Mouse (Mus musculus) midbrain, embryonic 12.5 days (tissue): ENCODE measurements around the gene C530008M17Rik. TPM values are rescaled to one million over a fixed set of nuclear protein-coding genes. Genes with fewer than 3 reads are reported as not detected.

Source experiments
- ATAC-seq: fragments of 200-750 bp; cut with Nextera tagmentation; 2 replicates; pipeline ENCODE4 v1.8.0; 2017; ENCODE audit warnings: low read depth, moderate TSS enrichment, moderate library complexity; ENCODE audit not compliant: low FRiP score
- H3K27ac ChIP-seq: fragments of 300-500 bp; sonication (generic); replicated peaks from 2 replicates; pipeline ENCODE4 v1.5.1; 2016; ENCODE audit warnings: mild to moderate bottlenecking
- H3K27me3 ChIP-seq: fragments of 300-500 bp; sonication (generic); 2 replicates; pipeline ENCODE4 v1.6.1; 2016; ENCODE audit warnings: mild to moderate bottlenecking
- H3K36me3 ChIP-seq: fragments of 300-500 bp; sonication (generic); 2 replicates; pipeline ENCODE4 v1.6.1; 2016
- H3K4me1 ChIP-seq: fragments of 300-500 bp; sonication (generic); 2 replicates; pipeline ENCODE4 v1.6.1; 2016
- H3K4me2 ChIP-seq: fragments of 300-500 bp; sonication (generic); replicated peaks from 2 replicates; pipeline ENCODE4 v1.6.1; 2016; ENCODE audit warnings: mild to moderate bottlenecking, moderate library complexity
- H3K4me3 ChIP-seq: fragments of 300-500 bp; sonication (generic); 2 replicates; pipeline ENCODE4 v1.5.1; 2016; ENCODE audit warnings: mild to moderate bottlenecking
- H3K9ac ChIP-seq: fragments of 300-500 bp; sonication (generic); replicated peaks from 2 replicates; pipeline ENCODE4 v1.6.1; 2016; ENCODE audit warnings: mild to moderate bottlenecking, moderate library complexity
- H3K9me3 ChIP-seq: fragments of 300-500 bp; sonication (generic); 2 replicates; pipeline ENCODE4 v1.6.1; 2016; ENCODE audit warnings: mild to moderate bottlenecking
- WGBS: fragments of 180-500 bp; shearing (Covaris S2); methylation state at CpG from one replicate; pipeline ENCODE4 v1.1.7; 2016; 5-methylcytosine and 5-hydroxymethylcytosine counted together
- polyA plus RNA-seq: library from polyadenylated mRNA; unstranded; fragments of >200 nt; fragmentation: Nextera tagmentation; extraction: Ambion mirVana; gene quantifications from 2 replicates; pipeline ENCODE4 v1.2.1, GENCODE M21; 2016

The C530008M17Rik gene
- 74.1 and 79.0 TPM in 2 replicates for polyA plus RNA-seq

DNA sequence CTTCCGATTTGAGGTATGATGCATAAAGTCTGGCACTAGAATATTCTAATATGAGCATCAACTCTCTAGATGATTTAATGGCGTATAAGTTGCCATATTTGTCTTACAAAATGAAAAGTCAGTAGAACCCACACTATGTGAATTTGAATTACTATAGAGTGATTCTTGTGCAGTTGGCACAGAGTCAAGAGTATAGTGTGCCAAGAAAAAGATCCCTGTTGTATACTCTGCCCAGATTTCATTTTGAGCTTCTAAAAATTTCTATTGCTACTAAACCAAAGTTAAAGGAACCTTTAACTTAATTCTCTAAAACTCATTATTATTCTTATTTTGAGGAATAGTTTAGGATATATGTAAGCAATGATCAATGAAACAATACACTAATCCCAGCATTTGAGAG lies at the start of gene C530008M17Rik:
Gene C530008M17Rik, plus strand, starts transcription at position 301 of the 400 bp plus-strand sequence.
- WGBS, result 93% methylated on average over 2 of the region's 2 CpGs
- Histone ChIP-seq H3K27ac (peak within 1 kb of the TSS; percentile 97), H3K27me3 (peaks cover 12% of the 10 kb centered on the region; the same call in 1 of the 2 replicates), H3K4me3 (peak within 1 kb of the TSS; percentile 88), H3K4me2 (peak within 1 kb of the TSS; percentile 76), H3K9me3 (no peaks in the 10 kb centered on the region), H3K36me3 (no peaks in the 10 kb centered on the region), H3K9ac (peak within 1 kb of the TSS; percentile 98), H3K4me1 (peaks cover 25% of the 10 kb centered on the region)
- ATAC-seq, result no peak

DNA sequence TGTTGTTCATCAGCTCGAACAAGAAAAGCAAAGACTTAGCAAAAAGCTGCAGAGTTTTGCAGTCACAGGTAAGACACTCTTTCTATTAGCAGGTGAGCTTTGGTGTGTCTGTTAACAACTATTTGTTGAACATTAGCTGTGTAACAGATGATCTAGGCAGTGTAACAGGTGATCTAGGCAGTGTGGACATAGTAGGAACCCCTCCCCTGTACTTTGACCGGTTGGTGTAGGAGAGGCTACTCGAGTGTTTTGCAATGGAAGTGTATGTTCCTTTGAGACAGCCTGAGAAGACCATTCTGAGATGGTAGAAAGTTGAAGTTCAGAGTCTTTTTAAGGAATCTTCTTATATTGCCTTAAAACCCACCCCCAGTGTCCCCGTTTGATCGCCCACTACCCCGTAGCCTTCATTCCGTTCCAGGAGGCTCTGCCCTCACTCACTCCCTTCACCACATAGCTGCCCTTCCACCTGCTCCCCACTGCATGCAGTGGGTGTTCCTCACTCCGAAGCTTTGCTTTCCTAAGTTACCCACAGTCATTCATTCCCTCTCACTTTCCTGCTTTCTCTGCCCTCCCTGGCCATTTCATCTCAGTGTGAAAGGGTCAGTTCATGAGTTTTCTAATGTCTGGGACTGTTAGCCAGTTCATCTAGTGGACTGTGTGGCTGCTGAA lies 46.5 kb upstream of the C530008M17Rik start:
- 96% methylated on average over 8 of the region's 8 CpGs for WGBS

DNA sequence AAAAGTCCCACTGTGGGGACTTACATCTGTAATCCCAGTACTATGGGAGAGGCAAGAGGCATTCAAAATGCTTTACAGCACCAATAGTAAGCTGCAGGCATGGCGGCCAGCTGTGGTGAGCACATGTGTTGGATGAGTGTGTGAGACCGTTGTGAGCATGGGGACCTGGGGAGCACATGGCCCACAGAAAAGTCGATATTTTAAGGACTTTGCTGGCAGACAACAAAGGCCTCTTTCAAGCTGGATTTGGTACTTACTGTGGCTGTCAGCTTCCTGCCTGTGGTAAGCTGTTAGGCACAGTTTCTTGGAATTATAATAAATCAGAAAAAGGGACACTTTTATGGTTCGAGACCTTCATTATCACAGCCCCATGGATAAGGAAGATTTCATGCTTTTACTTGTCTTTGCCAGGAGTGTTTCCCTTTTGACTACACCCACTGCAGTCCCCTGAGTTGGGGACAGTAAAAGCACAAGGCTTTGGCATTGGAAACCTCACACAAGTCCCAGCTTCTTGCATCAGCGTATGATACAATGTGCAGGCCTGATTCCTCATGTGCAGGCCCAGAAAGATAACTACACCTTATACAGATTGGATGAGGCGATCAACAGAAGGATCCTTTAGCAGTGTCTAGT lies 43.3 kb upstream of the C530008M17Rik start:
- Histone ChIP-seq H3K4me2 (no peak overlapping the region), H3K4me1 (no peaks in the 10 kb centered on the region), H3K9ac (no peak overlapping the region), H3K27me3 (no peaks in the 10 kb centered on the region), H3K9me3 (no peaks in the 10 kb centered on the region), H3K27ac (no peak overlapping the region), H3K36me3 (peaks cover 77% of the 10 kb centered on the region), H3K4me3 (no peak overlapping the region)
- ATAC-seq, result no peak
- 93% methylated on average over 6 of the region's 6 CpGs for WGBS

More for the DNA sequence above, 46.5 kb upstream of the C530008M17Rik start:
- no peak overlapping the region for H3K4me2 ChIP-seq
- ATAC-seq, result no peak
- no peaks in the 10 kb centered on the region for H3K27me3 ChIP-seq
- no peak overlapping the region for H3K9ac ChIP-seq
- H3K4me3 ChIP-seq, result no peak overlapping the region
- no peaks in the 10 kb centered on the region for H3K9me3 ChIP-seq
- no peak overlapping the region for H3K27ac ChIP-seq
- H3K36me3 ChIP-seq, result peaks cover 72% of the 10 kb centered on the region
- no peaks in the 10 kb centered on the region for H3K4me1 ChIP-seq

DNA sequence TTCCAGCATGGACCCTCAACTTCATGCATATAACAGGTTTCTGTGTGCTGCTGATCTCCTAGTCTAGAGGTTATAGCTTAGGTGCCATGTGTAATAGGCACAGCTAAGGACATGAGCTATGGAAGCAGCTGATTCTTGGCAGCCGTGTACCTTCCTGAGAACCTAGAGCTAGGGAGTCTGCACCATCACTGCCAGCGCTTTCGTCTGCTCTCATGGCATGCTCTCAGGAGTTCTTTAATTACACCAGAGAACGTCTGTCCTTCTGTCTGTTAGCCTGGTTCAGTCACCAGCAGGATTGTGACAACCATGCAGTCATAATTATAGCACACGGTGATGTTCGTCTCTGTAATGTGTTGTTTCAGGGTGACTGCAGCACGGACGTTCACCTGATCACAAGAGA lies 41.0 kb upstream of the C530008M17Rik start:
- H3K9me3 ChIP-seq, result no peaks in the 10 kb centered on the region
- H3K4me3 ChIP-seq, result no peak overlapping the region
- no peaks in the 10 kb centered on the region for H3K4me1 ChIP-seq
- H3K36me3 ChIP-seq, result peaks cover 85% of the 10 kb centered on the region
- no peak for ATAC-seq
- H3K27me3 ChIP-seq, result no peaks in the 10 kb centered on the region
- H3K27ac ChIP-seq, result no peak overlapping the region
- WGBS, result 94% methylated on average over 8 of the region's 8 CpGs
- no peak overlapping the region for H3K9ac ChIP-seq
- no peak overlapping the region for H3K4me2 ChIP-seq

DNA sequence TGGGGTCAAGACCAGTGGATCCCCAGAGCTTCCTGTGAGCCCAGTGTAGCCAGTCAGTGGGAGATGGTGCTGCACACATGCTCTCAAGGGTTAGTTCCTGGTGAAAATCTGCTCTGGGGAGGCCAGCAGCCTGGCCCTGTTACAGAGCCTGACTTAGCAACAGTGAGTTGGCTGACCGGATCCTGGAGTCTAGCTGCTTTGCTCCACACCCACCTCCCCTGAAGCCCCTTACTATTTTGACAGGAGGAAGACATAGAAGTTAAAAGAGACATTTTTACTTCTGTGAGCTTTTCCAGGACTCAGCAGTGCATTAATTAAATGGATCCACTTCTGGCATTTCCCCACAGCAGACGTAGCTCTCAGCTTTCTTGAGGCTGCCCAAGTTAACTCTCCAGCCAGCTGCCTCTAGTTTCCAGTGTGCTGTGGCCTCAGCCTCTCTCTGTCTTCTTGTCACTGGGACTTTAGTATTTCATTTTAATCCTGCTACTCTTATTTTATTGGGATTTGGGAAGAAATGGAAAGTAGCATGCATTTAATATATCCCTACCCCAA lies 40.0 kb upstream of the C530008M17Rik start:
- no peak for ATAC-seq
- peaks cover 78% of the 10 kb centered on the region for H3K36me3 ChIP-seq
- H3K27me3 ChIP-seq, result no peaks in the 10 kb centered on the region
- H3K9ac ChIP-seq, result no peak overlapping the region
- no peak overlapping the region for H3K27ac ChIP-seq
- H3K4me3 ChIP-seq, result no peak overlapping the region
- 91% methylated on average over 2 of the region's 2 CpGs for WGBS
- H3K9me3 ChIP-seq, result no peaks in the 10 kb centered on the region
- H3K4me1 ChIP-seq, result no peaks in the 10 kb centered on the region
- no peak overlapping the region for H3K4me2 ChIP-seq

DNA sequence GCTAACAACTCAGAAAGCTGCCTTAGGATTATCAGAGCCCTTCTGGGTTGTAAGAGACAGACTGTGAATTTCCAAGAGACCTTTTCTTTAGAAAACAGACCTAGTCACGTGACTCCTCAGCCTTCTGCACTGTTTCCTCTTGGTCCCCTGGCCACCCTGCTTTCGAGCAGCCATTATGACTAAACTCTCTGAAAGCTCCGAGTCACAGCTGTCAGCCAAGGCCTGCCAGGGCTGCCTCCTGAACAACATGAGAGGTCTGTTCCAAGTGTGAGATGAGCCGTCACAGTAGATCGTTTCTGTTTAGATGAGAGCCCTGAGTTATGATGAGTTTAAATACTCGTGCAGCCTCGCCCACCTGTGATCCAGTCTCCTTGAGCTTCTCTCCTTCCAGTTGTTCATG lies 37.6 kb upstream of the C530008M17Rik start:
- Histone ChIP-seq H3K4me2 (no peak overlapping the region), H3K9ac (no peak overlapping the region), H3K36me3 (peaks cover 76% of the 10 kb centered on the region), H3K9me3 (no peaks in the 10 kb centered on the region), H3K4me1 (no peaks in the 10 kb centered on the region), H3K27ac (no peak overlapping the region), H3K4me3 (no peak overlapping the region), H3K27me3 (no peaks in the 10 kb centered on the region)
- ATAC-seq, result no peak
- WGBS, result 89% methylated on average over 7 of the region's 7 CpGs

DNA sequence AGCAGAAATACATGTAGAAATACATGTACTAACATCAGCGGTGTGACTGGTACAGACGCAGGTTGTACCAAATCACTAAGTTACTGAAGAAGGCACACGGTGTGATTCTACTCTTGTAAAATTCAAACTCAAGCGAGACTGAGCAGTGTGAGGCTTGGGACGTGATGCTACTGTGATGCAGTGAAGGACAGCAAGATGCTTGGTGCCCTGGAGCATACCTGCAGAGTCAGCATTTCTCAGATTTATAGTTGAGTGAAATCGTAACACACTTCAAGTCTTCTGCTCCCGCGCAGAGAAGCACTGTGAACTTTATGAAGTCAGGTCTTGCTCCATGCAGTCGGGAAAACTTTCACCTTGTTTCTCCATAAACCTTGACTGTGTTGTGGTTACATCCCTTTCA lies 32.6 kb upstream of the C530008M17Rik start:
- WGBS, result 96% methylated on average over 9 of the region's 9 CpGs

DNA sequence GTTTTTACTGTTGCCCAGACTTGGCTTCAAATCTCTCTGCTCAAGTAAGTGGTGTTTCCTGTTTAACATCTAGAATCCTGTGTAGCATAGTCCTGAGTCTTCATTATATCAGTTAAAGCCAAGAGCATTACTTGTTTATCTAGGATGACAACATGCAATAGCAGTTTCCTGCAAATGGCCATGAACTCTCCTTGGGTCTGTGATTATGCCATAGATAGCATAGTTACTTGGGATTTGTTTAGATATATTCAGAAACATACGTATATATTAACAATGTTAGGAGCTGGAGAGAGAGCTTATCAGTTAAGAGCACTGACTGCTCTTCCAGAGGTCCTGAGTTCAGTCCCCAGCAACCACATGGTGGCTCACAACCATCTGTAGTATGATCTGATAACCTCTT lies 28.5 kb upstream of the C530008M17Rik start:
- no peak overlapping the region for H3K27ac ChIP-seq
- H3K4me3 ChIP-seq, result no peak overlapping the region
- H3K4me1 ChIP-seq, result no peaks in the 10 kb centered on the region
- H3K9me3 ChIP-seq, result no peaks in the 10 kb centered on the region
- no peaks in the 10 kb centered on the region for H3K27me3 ChIP-seq
- H3K9ac ChIP-seq, result no peak overlapping the region
- no peak for ATAC-seq
- no peak overlapping the region for H3K4me2 ChIP-seq
- 96% methylated on average over 1 of the region's 1 CpGs for WGBS
- peaks cover 33% of the 10 kb centered on the region for H3K36me3 ChIP-seq

More for the DNA sequence above, 32.6 kb upstream of the C530008M17Rik start:
- H3K9me3 ChIP-seq, result no peaks in the 10 kb centered on the region
- H3K4me1 ChIP-seq, result no peaks in the 10 kb centered on the region
- no peak for ATAC-seq
- peaks cover 49% of the 10 kb centered on the region for H3K36me3 ChIP-seq
- H3K27ac ChIP-seq, result no peak overlapping the region
- H3K4me2 ChIP-seq, result no peak overlapping the region
- no peaks in the 10 kb centered on the region for H3K27me3 ChIP-seq
- H3K9ac ChIP-seq, result no peak overlapping the region
- H3K4me3 ChIP-seq, result no peak overlapping the region

DNA sequence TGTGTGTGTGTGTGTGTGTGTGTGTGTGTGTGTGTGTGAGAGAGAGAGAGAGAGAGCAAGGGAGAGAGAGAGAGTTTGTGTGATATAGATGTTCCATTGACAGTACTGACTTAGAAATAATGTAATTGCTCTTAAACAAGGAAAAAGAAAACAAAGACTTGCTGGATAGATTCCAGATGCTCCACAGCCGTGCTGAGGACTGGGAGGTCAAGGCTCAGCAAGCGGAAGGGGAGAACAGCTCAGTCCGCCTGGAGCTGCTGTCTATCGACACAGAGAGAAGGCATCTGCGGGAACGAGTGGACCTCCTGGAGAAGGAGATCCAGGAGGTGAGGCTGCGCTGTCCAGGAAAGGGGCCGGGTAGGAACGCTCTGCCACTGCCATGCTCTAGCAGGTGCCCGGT lies 22.3 kb upstream of the C530008M17Rik start:
- Histone ChIP-seq H3K27ac (no peak overlapping the region), H3K27me3 (no peaks in the 10 kb centered on the region), H3K9ac (no peak overlapping the region), H3K4me2 (no peak overlapping the region), H3K36me3 (peaks cover 62% of the 10 kb centered on the region), H3K4me1 (no peaks in the 10 kb centered on the region), H3K4me3 (no peak overlapping the region), H3K9me3 (no peaks in the 10 kb centered on the region)
- ATAC-seq, result no peak
- 79% methylated on average over 10 of the region's 10 CpGs for WGBS

DNA sequence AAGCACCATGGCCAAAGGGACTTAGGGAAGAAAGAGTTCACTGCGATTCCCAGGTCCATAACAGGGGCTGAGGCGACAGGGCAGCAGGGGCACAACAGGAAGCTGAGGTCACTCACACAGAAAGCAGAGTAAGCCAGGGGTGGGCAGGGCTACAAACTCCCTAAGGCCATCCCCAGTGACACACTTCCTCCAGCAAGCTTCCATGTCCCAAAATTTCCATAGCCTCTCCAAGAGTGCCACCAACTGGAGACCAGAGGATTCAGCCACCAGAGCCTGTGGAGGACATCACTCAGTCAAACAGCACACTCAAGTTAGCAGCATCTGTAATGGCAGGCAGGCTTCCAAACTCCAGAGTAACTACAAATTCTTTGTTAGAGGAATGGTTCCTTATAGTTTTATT lies 20.7 kb upstream of the C530008M17Rik start:
- Histone ChIP-seq H3K4me3 (no peak overlapping the region), H3K27me3 (no peaks in the 10 kb centered on the region), H3K36me3 (peaks cover 75% of the 10 kb centered on the region), H3K4me2 (no peak overlapping the region), H3K4me1 (no peaks in the 10 kb centered on the region), H3K27ac (no peak overlapping the region), H3K9me3 (no peaks in the 10 kb centered on the region), H3K9ac (no peak overlapping the region)
- 91% methylated on average over 2 of the region's 2 CpGs for WGBS
- ATAC-seq, result no peak

GRCm38 (mm10) chr5:76642076-76642475 lies 14.2 kb upstream of the C530008M17Rik start:
- H3K27me3 ChIP-seq, result no peaks in the 10 kb centered on the region
- ATAC-seq, result no peak
- H3K4me2 ChIP-seq, result no peak overlapping the region
- no peak overlapping the region for H3K4me3 ChIP-seq
- no peaks in the 10 kb centered on the region for H3K4me1 ChIP-seq
- H3K27ac ChIP-seq, result no peak overlapping the region
- H3K9ac ChIP-seq, result no peak overlapping the region
- peaks cover 66% of the 10 kb centered on the region for H3K36me3 ChIP-seq
- WGBS, result 92% methylated on average over 4 of the region's 4 CpGs
- H3K9me3 ChIP-seq, result no peaks in the 10 kb centered on the region

- Histone ChIP-seq H3K4me3 (no peak overlapping the region), H3K36me3 (peaks cover 46% of the 10 kb centered on the region), H3K4me2 (no peak overlapping the region), H3K4me1 (no peaks in the 10 kb centered on the region), H3K9ac (no peak overlapping the region), H3K27me3 (no peaks in the 10 kb centered on the region), H3K9me3 (no peaks in the 10 kb centered on the region), H3K27ac (no peak overlapping the region)
- no peak for ATAC-seq
- 92% methylated on average over 7 of the region's 7 CpGs for WGBS
These were observed 12.1 kb upstream of the C530008M17Rik start for GRCm38 (mm10) chr5:76644234-76644633.
